Mouse (Mus musculus) embryonic facial prominence, embryonic 14.5 days (tissue): Measurements from ENCODE around the gene Dgkk. TPM values are rescaled to one million over a fixed set of nuclear protein-coding genes. Genes with fewer than 3 reads are reported as not detected.
"Not testable (repeated sequence)": the region's sequence is repeated elsewhere in the genome, so short reads cannot be mapped to it uniquely, and the experiment has no call there.

Experiments
- ATAC-seq: fragments of 200-750 bp; cut with Nextera tagmentation; 2 replicates; pipeline ENCODE4 v1.8.0; 2017; ENCODE audit warnings: low read depth, moderate number of reproducible peaks, moderate TSS enrichment
- DNase-seq: peaks from one replicate; pipeline ENCODE4 v3.0.0-alpha.2; 2015; ENCODE audit warnings: low spot score
- H3K27ac ChIP-seq: fragments of 300-500 bp; sonication (generic); replicated peaks from 2 replicates; pipeline ENCODE4 v1.5.1; 2014; ENCODE audit warnings: low read depth, mild to moderate bottlenecking, low read length, moderate library complexity
- H3K27me3 ChIP-seq: fragments of 300-500 bp; sonication (generic); replicated peaks from 2 replicates; pipeline ENCODE4 v1.6.1; 2014; ENCODE audit warnings: low read length; ENCODE audit not compliant: control insufficient read depth, insufficient read depth
- H3K36me3 ChIP-seq: fragments of 300-500 bp; sonication (generic); 2 replicates; pipeline ENCODE4 v1.6.1; 2014; ENCODE audit warnings: low read length, mixed read lengths; ENCODE audit not compliant: control insufficient read depth, insufficient read depth
- H3K4me1 ChIP-seq: fragments of 300-500 bp; sonication (generic); 2 replicates; pipeline ENCODE4 v1.6.1; 2014; ENCODE audit warnings: antibody characterized with exemption, low read length; ENCODE audit not compliant: control insufficient read depth, insufficient read depth
- H3K4me2 ChIP-seq: fragments of 300-500 bp; sonication (generic); 2 replicates; pipeline ENCODE4 v1.6.1; 2014; ENCODE audit warnings: low read depth, mild to moderate bottlenecking, low read length, moderate library complexity, mixed read lengths
- H3K4me3 ChIP-seq: fragments of 300-500 bp; sonication (generic); 2 replicates; pipeline ENCODE4 v1.5.1; 2014; ENCODE audit warnings: low read depth, mild to moderate bottlenecking, low read length
- H3K9ac ChIP-seq: fragments of 300-500 bp; sonication (generic); 2 replicates; pipeline ENCODE4 v1.6.1; 2014; ENCODE audit warnings: low read depth, mild to moderate bottlenecking, low read length, moderate library complexity, mixed read lengths
- H3K9me3 ChIP-seq: fragments of 300-500 bp; sonication (generic); 2 replicates; pipeline ENCODE4 v1.6.1; 2016; ENCODE audit warnings: low read length; ENCODE audit not compliant: control insufficient read depth
- WGBS: fragments of 180-500 bp; shearing (Covaris S2); extraction: QIAGEN DNeasy Blood & Tissue Kit; methylation state at CpG from one replicate; pipeline ENCODE4 v1.1.7; 2014; 5-methylcytosine and 5-hydroxymethylcytosine counted together
- polyA plus RNA-seq: library from polyadenylated mRNA; unstranded; fragments of >200 nt; fragmentation: Nextera tagmentation; extraction: Ambion mirVana; gene quantifications from 2 replicates; pipeline ENCODE4 v1.2.1, GENCODE M21; 2014

The Dgkk gene
- polyA plus RNA-seq, 1 experiment from 2014 or later = 0.58 TPM

DNA sequence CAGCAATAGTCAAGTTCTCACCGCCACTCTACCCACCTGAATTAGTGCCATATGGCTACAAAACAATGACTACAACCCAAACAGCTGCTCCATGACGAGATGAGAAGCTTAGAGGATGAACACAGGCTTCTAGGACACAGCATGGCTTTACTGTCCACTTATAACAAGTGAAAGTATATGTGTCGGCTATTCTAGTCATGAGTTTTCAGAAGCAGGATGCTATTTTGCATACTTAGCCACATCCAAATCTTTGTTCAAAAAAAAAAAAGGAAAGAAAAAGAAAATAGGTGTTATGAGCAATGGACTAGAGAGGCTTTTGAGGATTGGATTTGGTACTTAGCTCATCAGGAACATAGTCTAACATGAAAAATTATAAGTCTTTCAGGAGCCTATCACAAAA is 74.4 kb downstream of the Dgkk start:
- ATAC-seq = no peak
- no peaks in the 10 kb centered on the region for H3K4me1 ChIP-seq
- H3K9me3 ChIP-seq = no peaks in the 10 kb centered on the region
- no peak overlapping the region for H3K4me2 ChIP-seq
- no peaks in the 10 kb centered on the region for H3K36me3 ChIP-seq
- H3K4me3 ChIP-seq = no peak overlapping the region
- no peak for DNase-seq
- H3K27me3 ChIP-seq = no peaks in the 10 kb centered on the region
- WGBS = 65% methylated on average over 3 of the region's 3 CpGs
- no peak overlapping the region for H3K9ac ChIP-seq
- no peak overlapping the region for H3K27ac ChIP-seq

GRCm38 (mm10) chrX:6854136-6854535 is 75.0 kb downstream of the Dgkk start:
- Histone ChIP-seq H3K4me2 (no peak overlapping the region), H3K36me3 (no peaks in the 10 kb centered on the region), H3K4me1 (no peaks in the 10 kb centered on the region), H3K27me3 (no peaks in the 10 kb centered on the region), H3K4me3 (no peak overlapping the region), H3K9ac (no peak overlapping the region), H3K9me3 (no peaks in the 10 kb centered on the region), H3K27ac (no peak overlapping the region)
- no peak for ATAC-seq
- no peak for DNase-seq
- 85% methylated on average over 5 of the region's 5 CpGs for WGBS

DNA sequence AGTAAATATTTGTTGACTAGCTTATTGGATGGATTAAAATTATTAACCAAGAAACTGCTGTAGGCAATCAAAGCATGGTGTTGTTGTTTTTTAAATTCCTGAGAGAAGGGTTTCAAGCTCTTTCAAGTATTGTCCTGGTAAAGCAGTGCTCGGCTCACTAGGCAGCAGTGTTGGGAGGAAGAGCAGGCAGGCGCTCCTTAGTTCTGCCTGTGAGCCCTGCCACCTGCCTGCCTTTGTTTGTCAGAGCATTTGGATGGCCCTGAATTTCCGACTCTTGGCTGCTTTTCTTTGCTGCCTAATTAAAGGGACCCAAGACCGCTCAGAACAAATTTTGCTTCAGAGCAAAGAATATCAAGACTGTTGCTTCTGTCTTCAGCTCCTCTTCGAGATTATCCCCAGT is 114.8 kb downstream of the Dgkk start:
- DNase-seq (no peak), ATAC-seq (no peak)
- no peak overlapping the region for H3K9ac ChIP-seq
- H3K27ac ChIP-seq = no peak overlapping the region
- WGBS = 28% methylated on average over 5 of the region's 5 CpGs
- H3K4me1 ChIP-seq = no peaks in the 10 kb centered on the region
- H3K4me3 ChIP-seq = no peak overlapping the region
- no peaks in the 10 kb centered on the region for H3K9me3 ChIP-seq
- no peaks in the 10 kb centered on the region for H3K27me3 ChIP-seq
- H3K36me3 ChIP-seq = no peaks in the 10 kb centered on the region
- H3K4me2 ChIP-seq = no peak overlapping the region

GRCm38 (mm10) chrX:6911047-6911446 is 131.9 kb downstream of the Dgkk start:
- no peak overlapping the region for H3K4me3 ChIP-seq
- no peak overlapping the region for H3K4me2 ChIP-seq
- no peak overlapping the region for H3K9ac ChIP-seq
- 94% methylated on average over 2 of the region's 2 CpGs for WGBS
- H3K27ac ChIP-seq = no peak overlapping the region
- ATAC-seq (no peak), DNase-seq (no peak)
- H3K4me1 ChIP-seq = no peaks in the 10 kb centered on the region
- H3K9me3 ChIP-seq = 0 out of 2 replicates have a peak, but pooled peaks cover 3% of the 10 kb centered on the region
- H3K36me3 ChIP-seq = no peaks in the 10 kb centered on the region
- no peaks in the 10 kb centered on the region for H3K27me3 ChIP-seq

DNA sequence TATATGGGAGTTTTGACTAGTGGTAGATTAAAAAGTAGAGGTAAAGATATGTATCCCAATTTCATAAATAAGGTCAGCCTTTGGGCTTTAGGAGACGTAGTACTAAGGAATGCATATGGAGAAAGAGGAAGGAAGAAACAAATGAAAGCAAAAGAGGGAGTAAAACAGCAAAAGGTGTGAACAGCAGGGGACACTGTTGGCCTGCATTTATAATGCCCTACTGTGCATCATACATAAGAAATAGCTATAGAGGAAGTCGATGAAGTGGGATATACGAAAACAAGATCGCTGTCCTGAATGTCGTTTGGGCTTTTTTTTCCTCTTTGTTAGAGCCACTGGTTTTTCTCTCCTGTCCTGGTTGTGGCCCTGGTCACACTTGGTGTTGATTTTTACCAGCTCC is 143.1 kb downstream of the Dgkk start:
- H3K4me1 ChIP-seq = no peaks in the 10 kb centered on the region
- no peaks in the 10 kb centered on the region for H3K9me3 ChIP-seq
- no peak overlapping the region for H3K27ac ChIP-seq
- ATAC-seq (no peak), DNase-seq (peak; percentile 19)
- no peaks in the 10 kb centered on the region for H3K27me3 ChIP-seq
- H3K36me3 ChIP-seq = no peaks in the 10 kb centered on the region
- WGBS = 61% methylated on average over 5 of the region's 5 CpGs
- H3K9ac ChIP-seq = no peak overlapping the region
- no peak overlapping the region for H3K4me3 ChIP-seq
- no peak overlapping the region for H3K4me2 ChIP-seq

- Histone ChIP-seq H3K4me3 (no peak overlapping the region), H3K27ac (no peak overlapping the region), H3K27me3 (no peaks in the 10 kb centered on the region), H3K9ac (no peak overlapping the region), H3K36me3 (no peaks in the 10 kb centered on the region), H3K4me1 (no peaks in the 10 kb centered on the region), H3K4me2 (no peak overlapping the region), H3K9me3 (no peaks in the 10 kb centered on the region)
- ATAC-seq (no peak), DNase-seq (no peak)
- 83% methylated on average over 4 of the region's 4 CpGs for WGBS
Measured at GRCm38 (mm10) chrX:6926224-6926623, 147.1 kb downstream of the Dgkk start.

DNA sequence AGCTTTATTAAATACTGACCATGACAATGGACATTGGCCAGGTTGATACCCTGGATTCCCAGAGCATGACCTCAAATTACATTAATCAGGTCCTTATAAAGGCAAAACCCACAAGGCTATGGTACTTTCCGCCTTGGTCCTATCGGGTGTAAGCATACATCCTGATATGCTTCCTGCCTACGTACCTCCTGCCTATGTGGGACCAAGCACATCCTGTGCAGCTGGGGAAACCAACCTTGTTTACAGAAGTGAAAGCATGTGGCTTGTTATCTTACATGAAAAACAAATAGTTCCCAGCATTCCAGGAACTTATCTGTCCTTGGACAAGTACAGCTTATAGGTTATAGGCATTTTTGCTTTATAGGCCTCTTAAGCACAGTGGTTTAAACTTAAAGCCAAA is 189.5 kb downstream of the Dgkk start:
- Histone ChIP-seq H3K4me3 (no peak overlapping the region), H3K4me1 (no peaks in the 10 kb centered on the region), H3K9ac (no peak overlapping the region), H3K27me3 (no peaks in the 10 kb centered on the region), H3K27ac (no peak overlapping the region), H3K9me3 (no peaks in the 10 kb centered on the region), H3K4me2 (no peak overlapping the region), H3K36me3 (no peaks in the 10 kb centered on the region)
- ATAC-seq (no peak), DNase-seq (no peak)
- 77% methylated on average over 3 of the region's 3 CpGs for WGBS

GRCm38 (mm10) chrX:6971956-6972355 is 192.8 kb downstream of the Dgkk start:
- no peak overlapping the region for H3K9ac ChIP-seq
- no peak overlapping the region for H3K4me3 ChIP-seq
- no peak overlapping the region for H3K4me2 ChIP-seq
- no peaks in the 10 kb centered on the region for H3K9me3 ChIP-seq
- H3K27me3 ChIP-seq = no peaks in the 10 kb centered on the region
- ATAC-seq (no peak), DNase-seq (no peak)
- H3K36me3 ChIP-seq = no peaks in the 10 kb centered on the region
- no peaks in the 10 kb centered on the region for H3K4me1 ChIP-seq
- 31% methylated on average over 1 of the region's 1 CpGs for WGBS
- H3K27ac ChIP-seq = no peak overlapping the region

DNA sequence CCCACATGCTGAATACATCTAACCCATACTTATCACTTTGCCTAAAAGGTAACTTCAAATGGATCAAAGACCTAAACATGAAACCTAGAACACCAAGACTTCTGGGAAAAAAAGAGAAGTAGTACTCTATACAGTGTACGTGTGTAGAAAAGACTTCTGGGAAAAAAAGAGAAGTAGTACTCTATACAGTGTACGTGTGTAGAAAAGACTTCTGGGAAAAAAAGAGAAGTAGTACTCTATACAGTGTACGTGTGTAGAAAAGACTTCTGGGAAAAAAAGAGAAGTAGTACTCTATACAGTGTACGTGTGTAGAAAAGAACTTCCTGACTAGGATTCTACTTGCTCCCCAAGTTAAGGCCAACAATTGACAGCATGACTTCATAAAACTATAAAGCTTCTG is 204.8 kb downstream of the Dgkk start:
- not testable (repeated sequence) for H3K9ac ChIP-seq, H3K27me3 ChIP-seq, DNase-seq, H3K27ac ChIP-seq, H3K9me3 ChIP-seq, H3K4me1 ChIP-seq, H3K4me3 ChIP-seq, H3K4me2 ChIP-seq, ATAC-seq, H3K36me3 ChIP-seq
- 81% methylated on average over 3 of the region's 4 CpGs for WGBS
